Mouse (Mus musculus) forebrain, embryonic 13.5 days (tissue): ENCODE measurements around the gene Hspb1. TPM values are rescaled to one million over a fixed set of nuclear protein-coding genes. Genes with fewer than 3 reads are reported as not detected.

Source experiments
- ATAC-seq: fragments of 200-750 bp; cut with Nextera tagmentation; 2 replicates; pipeline ENCODE4 v1.8.0; 2017
- H3K27ac ChIP-seq: fragments of 300-500 bp; sonication (generic); 2 replicates; pipeline ENCODE4 v1.5.1; 2015; ENCODE audit warnings: inconsistent platforms, mild to moderate bottlenecking, moderate library complexity
- H3K27me3 ChIP-seq: fragments of 300-500 bp; sonication (generic); 2 replicates; pipeline ENCODE4 v1.6.1; 2015; ENCODE audit warnings: mild to moderate bottlenecking, inconsistent platforms
- H3K36me3 ChIP-seq: fragments of 300-500 bp; sonication (generic); 2 replicates; pipeline ENCODE4 v1.6.1; 2015; ENCODE audit warnings: mild to moderate bottlenecking, inconsistent platforms; ENCODE audit not compliant: poor library complexity, severe bottlenecking
- H3K4me1 ChIP-seq: fragments of 300-500 bp; sonication (generic); 2 replicates; pipeline ENCODE4 v1.6.1; 2015; ENCODE audit warnings: inconsistent platforms
- H3K4me2 ChIP-seq: fragments of 300-500 bp; sonication (generic); 2 replicates; pipeline ENCODE4 v1.6.1; 2015; ENCODE audit warnings: inconsistent platforms, mild to moderate bottlenecking, moderate library complexity
- H3K4me3 ChIP-seq: fragments of 300-500 bp; sonication (generic); 2 replicates; pipeline ENCODE4 v1.5.1; 2015; ENCODE audit warnings: mild to moderate bottlenecking, inconsistent platforms
- H3K9ac ChIP-seq: fragments of 300-500 bp; sonication (generic); 2 replicates; pipeline ENCODE4 v1.6.1; 2015; ENCODE audit warnings: mild to moderate bottlenecking, inconsistent platforms
- H3K9me3 ChIP-seq: fragments of 300-500 bp; sonication (generic); replicated peaks from 2 replicates; pipeline ENCODE4 v1.6.1; 2016; ENCODE audit warnings: inconsistent platforms
- WGBS: fragments of 180-500 bp; shearing (Covaris S2); methylation state at CpG from one replicate; pipeline ENCODE4 v1.1.7; 2015; 5-methylcytosine and 5-hydroxymethylcytosine counted together
- polyA plus RNA-seq: library from polyadenylated mRNA; unstranded; fragments of >200 nt; fragmentation: Nextera tagmentation; extraction: Ambion mirVana; gene quantifications from 2 replicates; pipeline ENCODE4 v1.2.1, GENCODE M21; 2015

The Hspb1 gene
- polyA plus RNA-seq, 1 experiment from 2014 or later: 3.9 TPM

GRCm38 (mm10) chr5:135890323-135890722 lies 2.6 kb downstream of the Hspb1 start:
- H3K4me1 ChIP-seq: 0 out of 2 replicates have a peak, but pooled peaks cover 8% of the 10 kb centered on the region
- no peak overlapping the region for H3K4me3 ChIP-seq
- 59% methylated on average over 4 of the region's 4 CpGs for WGBS
- H3K4me2 ChIP-seq: no peak overlapping the region
- no peak overlapping the region for H3K27ac ChIP-seq
- no peaks in the 10 kb centered on the region for H3K9me3 ChIP-seq
- peaks cover 50% of the 10 kb centered on the region for H3K27me3 ChIP-seq
- H3K9ac ChIP-seq: no peak overlapping the region
- H3K36me3 ChIP-seq: no peaks in the 10 kb centered on the region
- no peak for ATAC-seq

GRCm38 (mm10) chr5:135890920-135891319 lies 3.2 kb downstream of the Hspb1 start:
- Histone ChIP-seq H3K4me2 (no peak overlapping the region), H3K27ac (no peak overlapping the region), H3K9ac (no peak overlapping the region), H3K36me3 (no peaks in the 10 kb centered on the region), H3K27me3 (peaks cover 46% of the 10 kb centered on the region), H3K4me3 (no peak overlapping the region), H3K4me1 (0 out of 2 replicates have a peak, but pooled peaks cover 8% of the 10 kb centered on the region), H3K9me3 (no peaks in the 10 kb centered on the region)
- WGBS: 63% methylated on average over 3 of the region's 3 CpGs
- no peak for ATAC-seq

DNA sequence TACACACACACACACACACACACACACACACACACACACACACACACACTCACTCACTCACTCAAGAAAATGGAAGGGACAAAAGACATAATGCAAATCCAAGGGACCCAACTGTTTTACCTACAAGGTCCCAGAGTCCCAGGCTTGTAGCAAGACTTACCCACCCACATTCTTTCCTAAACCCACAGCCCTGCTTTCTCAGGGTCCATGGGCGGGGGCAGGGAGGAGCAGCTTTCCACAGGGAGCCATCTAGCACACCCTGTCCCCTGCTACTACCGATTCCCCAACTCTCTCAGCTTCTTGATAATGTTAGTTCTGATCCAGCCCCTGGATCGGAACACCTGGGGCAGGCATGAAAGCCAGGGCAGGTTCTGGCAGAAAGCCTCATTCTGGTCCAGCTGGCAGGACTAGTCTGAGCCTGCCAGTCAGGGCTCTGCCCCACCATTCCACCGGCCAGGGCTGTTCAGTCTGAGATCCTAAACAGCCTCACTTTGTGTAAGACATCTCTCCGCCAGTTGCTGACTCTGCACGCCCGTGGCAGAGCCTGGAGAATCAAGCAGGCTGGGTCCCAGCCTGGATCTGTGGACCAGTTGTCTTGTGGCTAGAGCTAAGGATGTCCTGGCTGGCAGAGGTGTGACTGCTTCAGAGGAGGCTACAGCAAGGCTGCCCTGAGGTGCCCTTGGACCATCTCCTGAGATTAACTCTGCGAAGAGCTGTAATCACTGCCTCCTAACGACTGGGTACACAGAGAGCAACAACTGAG lies 5.1 kb downstream of the Hspb1 start:
- Histone ChIP-seq H3K4me1 (0 out of 2 replicates have a peak, but pooled peaks cover 4% of the 10 kb centered on the region), H3K27ac (no peak overlapping the region)
- 55% methylated on average over 9 of the region's 9 CpGs for WGBS

DNA sequence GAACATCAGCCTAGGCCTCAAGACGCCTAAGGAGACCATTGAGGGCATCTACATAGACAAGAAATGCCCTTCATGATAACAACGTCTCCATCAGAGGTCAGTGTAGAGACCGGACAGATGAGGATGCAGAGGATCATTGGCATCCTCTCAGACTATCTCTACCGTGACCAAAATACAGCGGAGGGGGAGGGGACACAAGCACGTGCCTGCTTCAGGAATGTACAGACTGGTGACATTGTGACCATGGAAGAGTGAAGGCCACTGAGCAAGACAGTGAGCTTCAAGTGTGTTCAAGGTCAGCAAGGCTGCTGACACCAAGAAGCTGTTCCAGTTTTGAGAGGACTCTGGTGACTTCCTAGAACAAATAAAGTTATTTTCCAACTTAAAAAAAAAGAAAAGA lies 7.2 kb downstream of the Hspb1 start:
- H3K4me1 ChIP-seq: no peaks in the 10 kb centered on the region
- H3K36me3 ChIP-seq: no peaks in the 10 kb centered on the region
- H3K4me2 ChIP-seq: no peak overlapping the region
- H3K9me3 ChIP-seq: no peaks in the 10 kb centered on the region
- H3K9ac ChIP-seq: no peak overlapping the region
- WGBS: 86% methylated on average over 6 of the region's 6 CpGs
- no peak overlapping the region for H3K4me3 ChIP-seq
- H3K27ac ChIP-seq: no peak overlapping the region
- ATAC-seq: no peak
- peaks cover 17% of the 10 kb centered on the region for H3K27me3 ChIP-seq

More for the DNA sequence above, 5.1 kb downstream of the Hspb1 start:
- Histone ChIP-seq H3K4me3 (no peak overlapping the region), H3K36me3 (no peaks in the 10 kb centered on the region), H3K9me3 (no peaks in the 10 kb centered on the region), H3K4me2 (no peak overlapping the region), H3K27me3 (peaks cover 36% of the 10 kb centered on the region), H3K9ac (no peak overlapping the region)
- ATAC-seq: no peak

DNA sequence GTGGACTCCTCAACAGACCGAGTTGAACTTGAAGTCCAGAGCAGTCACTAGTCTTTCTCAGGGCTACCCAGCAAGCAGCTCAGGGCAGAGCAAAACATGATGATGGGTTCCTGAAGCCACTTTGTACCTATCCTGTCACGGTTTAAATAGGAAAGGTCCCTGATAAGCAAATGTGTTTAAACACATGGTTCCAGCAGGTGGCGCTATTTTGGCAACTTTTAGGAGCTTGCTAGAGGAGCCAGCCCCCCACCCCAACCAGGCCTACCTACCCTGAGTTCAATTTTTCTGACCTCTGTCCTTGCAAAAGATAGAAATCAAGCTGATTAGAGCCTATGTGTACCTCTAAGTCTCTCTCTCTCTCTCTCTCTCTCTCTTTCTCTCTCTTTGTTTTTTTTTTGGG lies 10.3 kb downstream of the Hspb1 start:
- Histone ChIP-seq H3K4me1 (peaks cover 5% of the 10 kb centered on the region), H3K4me3 (no peak overlapping the region), H3K27ac (no peak overlapping the region), H3K9ac (no peak overlapping the region), H3K9me3 (no peaks in the 10 kb centered on the region), H3K27me3 (no peaks in the 10 kb centered on the region), H3K4me2 (no peak overlapping the region), H3K36me3 (no peaks in the 10 kb centered on the region)
- ATAC-seq: no peak
- 14% methylated on average over 3 of the region's 3 CpGs for WGBS

DNA sequence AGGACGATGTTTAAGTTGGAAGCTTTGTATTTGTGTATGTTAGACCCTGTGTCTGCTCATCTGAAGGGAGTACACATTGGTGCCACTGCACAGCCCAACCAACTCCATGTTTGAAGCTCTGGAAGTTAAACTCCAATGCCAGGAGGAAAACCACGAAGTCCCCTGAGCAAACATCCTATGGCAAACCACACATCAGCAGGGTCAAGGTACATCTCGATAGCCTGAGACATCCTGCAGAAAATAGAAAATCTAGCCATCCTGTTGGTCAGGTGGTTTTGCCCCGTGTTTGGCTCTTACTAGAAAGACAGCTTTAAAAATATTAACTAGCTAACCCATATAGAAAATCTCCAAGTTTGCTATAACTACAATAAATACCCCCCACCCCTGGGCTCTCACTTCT lies 11.3 kb downstream of the Hspb1 start:
- peaks cover 13% of the 10 kb centered on the region for H3K4me1 ChIP-seq
- WGBS: 88% methylated on average over 4 of the region's 4 CpGs
- no peak overlapping the region for H3K27ac ChIP-seq
- no peak overlapping the region for H3K9ac ChIP-seq
- H3K36me3 ChIP-seq: no peaks in the 10 kb centered on the region
- no peak overlapping the region for H3K4me2 ChIP-seq
- H3K27me3 ChIP-seq: no peaks in the 10 kb centered on the region
- ATAC-seq: no peak
- no peak overlapping the region for H3K4me3 ChIP-seq
- H3K9me3 ChIP-seq: no peaks in the 10 kb centered on the region

DNA sequence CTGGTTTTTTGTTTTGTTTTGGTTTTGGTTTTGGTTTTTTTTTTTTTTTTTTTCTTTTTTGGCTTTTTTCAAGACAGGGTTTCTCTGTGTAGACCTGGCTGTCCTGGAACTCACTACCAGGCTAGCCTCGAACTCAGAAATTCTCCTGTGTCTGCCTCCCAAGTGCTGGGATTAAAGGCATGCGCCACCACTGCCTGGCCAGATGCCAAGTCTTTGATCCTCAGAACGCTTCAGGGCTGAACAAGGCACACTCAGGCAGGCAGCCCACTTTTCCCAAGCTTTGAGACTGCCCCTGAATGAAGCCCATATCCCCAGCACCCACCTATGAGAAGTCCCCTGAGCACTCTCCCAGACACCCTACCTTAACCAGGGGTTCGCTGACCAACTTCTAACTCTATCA lies 12.1 kb downstream of the Hspb1 start:
- Histone ChIP-seq H3K4me3 (no peak overlapping the region), H3K27ac (no peak overlapping the region), H3K9ac (no peak overlapping the region), H3K4me1 (peaks cover 20% of the 10 kb centered on the region), H3K36me3 (0 out of 2 replicates have a peak, but pooled peaks cover 3% of the 10 kb centered on the region), H3K4me2 (no peak overlapping the region), H3K27me3 (no peaks in the 10 kb centered on the region), H3K9me3 (no peaks in the 10 kb centered on the region)
- no peak for ATAC-seq
- 60% methylated on average over 4 of the region's 4 CpGs for WGBS

DNA sequence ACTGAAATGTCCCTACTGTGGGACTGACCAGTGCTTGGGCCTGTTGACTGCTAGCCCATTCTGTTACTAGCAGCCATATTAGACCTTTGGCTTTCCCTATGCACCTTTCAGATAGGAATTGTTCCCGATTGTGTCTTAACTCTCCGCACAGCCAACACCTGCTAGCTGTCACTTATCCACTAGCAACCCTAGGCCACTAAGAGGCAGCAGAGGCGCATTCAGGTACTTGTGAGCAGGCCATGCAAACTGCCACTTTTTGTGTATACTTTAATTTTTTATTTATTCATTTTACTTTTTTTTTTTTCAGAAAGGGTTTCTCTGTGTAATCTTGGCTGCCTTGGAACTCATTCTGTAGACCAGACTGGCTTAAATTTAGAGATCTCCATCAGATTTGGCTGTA lies 13.0 kb downstream of the Hspb1 start:
- peaks cover 20% of the 10 kb centered on the region for H3K4me1 ChIP-seq
- no peak overlapping the region for H3K4me3 ChIP-seq
- no peak overlapping the region for H3K4me2 ChIP-seq
- ATAC-seq: no peak
- H3K27ac ChIP-seq: no peak overlapping the region
- H3K27me3 ChIP-seq: no peaks in the 10 kb centered on the region
- WGBS: 84% methylated on average over 3 of the region's 3 CpGs
- peaks cover 6% of the 10 kb centered on the region; the same call in 1 of the 2 replicates for H3K36me3 ChIP-seq
- no peak overlapping the region for H3K9ac ChIP-seq
- no peaks in the 10 kb centered on the region for H3K9me3 ChIP-seq

DNA sequence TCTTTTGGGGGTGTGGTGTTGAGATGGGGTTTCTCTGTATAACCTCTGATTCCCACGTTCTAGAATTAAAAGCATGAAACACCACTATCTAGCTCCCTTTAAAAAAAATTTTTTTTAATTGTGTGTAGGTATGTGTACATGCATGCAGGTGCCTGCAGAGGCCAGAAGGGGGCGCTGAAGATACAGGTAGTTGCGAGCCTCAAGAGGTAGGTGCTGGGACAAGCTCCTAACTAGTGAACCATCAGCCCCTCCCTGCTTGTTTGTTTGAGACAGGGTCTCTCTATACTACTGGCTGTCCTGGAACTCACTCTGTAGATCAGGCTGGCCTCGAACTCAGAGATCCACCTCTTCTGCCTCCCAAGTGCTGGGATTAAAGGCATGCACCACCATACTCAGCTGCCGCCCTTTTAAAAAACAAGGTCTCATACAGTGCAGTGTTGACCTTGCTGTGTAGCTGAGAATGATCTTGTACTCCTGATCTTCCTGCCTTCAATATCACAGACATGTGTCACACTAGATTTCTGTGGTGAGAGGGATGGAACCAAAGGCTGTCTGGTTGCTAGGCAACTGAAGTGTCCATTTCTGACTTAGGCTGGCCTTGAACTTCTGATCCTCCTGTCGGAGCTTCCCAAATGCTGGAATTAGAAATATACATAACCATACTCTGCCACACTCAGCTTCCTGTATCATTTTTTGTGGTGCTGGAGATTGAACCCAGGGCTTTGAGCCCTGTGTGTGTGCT lies 13.8 kb downstream of the Hspb1 start:
- Histone ChIP-seq H3K4me1 (peaks cover 20% of the 10 kb centered on the region), H3K4me3 (no peak overlapping the region), H3K27me3 (no peaks in the 10 kb centered on the region), H3K4me2 (no peak overlapping the region), H3K9me3 (no peaks in the 10 kb centered on the region), H3K9ac (no peak overlapping the region), H3K36me3 (peaks cover 14% of the 10 kb centered on the region), H3K27ac (no peak overlapping the region)
- no peak for ATAC-seq
- WGBS: 68% methylated on average over 6 of the region's 6 CpGs

GRCm38 (mm10) chr5:135903058-135903457 lies 15.3 kb downstream of the Hspb1 start:
- H3K9me3 ChIP-seq: no peaks in the 10 kb centered on the region
- ATAC-seq: 0 out of 2 replicates have a peak, but pooled peaks have one; percentile 8
- H3K36me3 ChIP-seq: peaks cover 30% of the 10 kb centered on the region
- WGBS: 21% methylated on average over 7 of the region's 7 CpGs
- peak overlapping the region; percentile 78 for H3K4me2 ChIP-seq
- peak overlapping the region; percentile 84 for H3K27ac ChIP-seq
- peaks cover 25% of the 10 kb centered on the region for H3K4me1 ChIP-seq
- H3K27me3 ChIP-seq: no peaks in the 10 kb centered on the region
- H3K4me3 ChIP-seq: peak overlapping the region; percentile 38
- peak overlapping the region; percentile 58 for H3K9ac ChIP-seq

- Histone ChIP-seq H3K4me2 (peak overlapping the region; percentile 78), H3K4me1 (peaks cover 31% of the 10 kb centered on the region), H3K9ac (peak overlapping the region; percentile 58), H3K27ac (peak overlapping the region; percentile 84), H3K36me3 (peaks cover 34% of the 10 kb centered on the region), H3K9me3 (no peaks in the 10 kb centered on the region), H3K27me3 (no peaks in the 10 kb centered on the region), H3K4me3 (peak overlapping the region; percentile 38)
- WGBS: under 1% methylated on average over 30 of the region's 30 CpGs
- peak; percentile 94 for ATAC-seq
Observed at GRCm38 (mm10) chr5:135903551-135904151, 15.9 kb downstream of the Hspb1 start.

DNA sequence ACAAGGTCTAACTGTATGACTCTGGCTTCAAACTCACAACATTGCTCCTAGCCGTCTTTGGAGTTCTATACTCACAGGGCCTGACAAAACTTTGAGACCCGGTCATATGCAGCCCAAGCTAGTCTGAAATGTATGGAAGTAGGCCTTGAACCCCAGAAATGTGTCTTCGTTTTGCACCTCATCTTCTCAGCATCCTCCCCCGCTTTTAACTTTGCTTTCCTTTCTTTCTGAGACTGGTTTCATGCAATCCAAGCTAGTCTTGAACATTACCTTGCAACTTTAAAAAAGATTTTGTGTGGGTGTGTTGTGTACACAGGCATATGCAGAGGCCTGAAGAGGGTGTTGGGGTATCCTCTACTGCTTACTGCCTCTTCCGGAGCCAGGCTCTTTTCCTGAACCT lies 16.5 kb downstream of the Hspb1 start:
- 64% methylated on average over 5 of the region's 5 CpGs for WGBS
- no peaks in the 10 kb centered on the region for H3K9me3 ChIP-seq
- peaks cover 40% of the 10 kb centered on the region for H3K36me3 ChIP-seq
- no peak overlapping the region for H3K4me3 ChIP-seq
- H3K27ac ChIP-seq: peak overlapping the region; percentile 84; the same call in 1 of the 2 replicates
- no peak for ATAC-seq
- H3K4me1 ChIP-seq: peaks cover 35% of the 10 kb centered on the region
- H3K4me2 ChIP-seq: peak overlapping the region; percentile 78
- no peak overlapping the region for H3K9ac ChIP-seq
- no peaks in the 10 kb centered on the region for H3K27me3 ChIP-seq
